Mouse (Mus musculus) liver, embryonic 14.5 days (tissue): Measurements from ENCODE around the gene Prkn.

Experiments
- CTCF ChIP-seq: IDR thresholded peaks from 2 replicates; pipeline ENCODE4 v1.5.1; 2016; ENCODE audit warnings: antibody characterized with exemption, low read depth, control low read depth
- EP300 ChIP-seq: IDR thresholded peaks from 2 replicates; pipeline ENCODE4 v1.6.1; 2016; ENCODE audit warnings: antibody characterized with exemption, low read depth

GRCm38 (mm10) chr17:11768345-11768744 is 928.2 kb downstream of the Prkn start:
- TF ChIP-seq CTCF (no peak), EP300 (no peak)
